Mouse (Mus musculus): ENCODE results near the gene Cux1. TPM values are rescaled to one million over a fixed set of nuclear protein-coding genes. Genes with fewer than 3 reads are reported as not detected.
A peak's percentile ranks its signal among the peaks of the same experiment; 100 is the strongest.
"Not testable (repeated sequence)": the region's sequence is repeated elsewhere in the genome, so short reads cannot be mapped to it uniquely, and the experiment has no call there.

Cux1 gene
- polyA plus RNA-seq, 1 experiment from 2014 or later = 130 TPM

GRCm38 (mm10) chr5:136213716-136214115 is 353.6 kb downstream of the Cux1 start:
- no peaks in the 10 kb centered on the region for H3K4me1 ChIP-seq (ENCODE audit: control insufficient read depth, insufficient read depth, low read length)
- WGBS = 83% methylated on average over 5 of the region's 5 CpGs
- no peak overlapping the region for H3K27ac ChIP-seq (ENCODE audit: low read depth, low read length)
- no peak for DNase-seq (ENCODE audit: low spot score, missing footprints)
- no peaks in the 10 kb centered on the region for H3K27me3 ChIP-seq (ENCODE audit: control insufficient read depth, insufficient read depth, low read length)
- H3K4me2 ChIP-seq = no peak overlapping the region
- H3K9ac ChIP-seq (ENCODE audit: low read length) = no peak overlapping the region
- no peak overlapping the region for H3K4me3 ChIP-seq (ENCODE audit: low read depth, low read length)
- H3K9me3 ChIP-seq (ENCODE audit: control insufficient read depth, low read length) = no peaks in the 10 kb centered on the region
- H3K36me3 ChIP-seq (ENCODE audit: control insufficient read depth, insufficient read depth, low read length) = no peaks in the 10 kb centered on the region
- no peak for ATAC-seq (ENCODE audit: low FRiP score)

- 94% methylated on average over 11 of the region's 11 CpGs for WGBS
- ATAC-seq (ENCODE audit: low FRiP score) = no peak
Measured at GRCm38 (mm10) chr5:136212716-136213115, 354.6 kb downstream of the Cux1 start.

GRCm38 (mm10) chr5:136211341-136212102 is 355.8 kb downstream of the Cux1 start:
- H3K4me2 ChIP-seq; ATAC-seq (ENCODE audit: low FRiP score); H3K36me3 ChIP-seq (ENCODE audit: control insufficient read depth, insufficient read depth, low read length); H3K4me3 ChIP-seq (ENCODE audit: low read depth, low read length); H3K9me3 ChIP-seq (ENCODE audit: control insufficient read depth, low read length); H3K27me3 ChIP-seq (ENCODE audit: control insufficient read depth, insufficient read depth, low read length); H3K4me1 ChIP-seq (ENCODE audit: control insufficient read depth, insufficient read depth, low read length); H3K9ac ChIP-seq (ENCODE audit: low read length); H3K27ac ChIP-seq (ENCODE audit: low read depth, low read length): not testable (repeated sequence)
- 90% methylated on average over 14 of the region's 14 CpGs for WGBS
- peak; percentile 17 for DNase-seq (ENCODE audit: low spot score, missing footprints)

More at GRCm38 (mm10) chr5:136212716-136213115, 354.6 kb downstream of the Cux1 start:
- Histone ChIP-seq H3K9ac (ENCODE audit: low read length) (no peak overlapping the region), H3K4me2 (no peak overlapping the region), H3K9me3 (ENCODE audit: control insufficient read depth, low read length) (no peaks in the 10 kb centered on the region), H3K4me3 (ENCODE audit: low read depth, low read length) (no peak overlapping the region), H3K36me3 (ENCODE audit: control insufficient read depth, insufficient read depth, low read length) (no peaks in the 10 kb centered on the region), H3K27ac (ENCODE audit: low read depth, low read length) (no peak overlapping the region), H3K4me1 (ENCODE audit: control insufficient read depth, insufficient read depth, low read length) (no peaks in the 10 kb centered on the region), H3K27me3 (ENCODE audit: control insufficient read depth, insufficient read depth, low read length) (no peaks in the 10 kb centered on the region)
- DNase-seq (ENCODE audit: low spot score, missing footprints) = peak; percentile 53

- Histone ChIP-seq H3K9me3 (ENCODE audit: control insufficient read depth, low read length) (no peaks in the 10 kb centered on the region), H3K27ac (ENCODE audit: low read depth, low read length) (no peak overlapping the region), H3K9ac (ENCODE audit: low read length) (no peak overlapping the region), H3K36me3 (ENCODE audit: control insufficient read depth, insufficient read depth, low read length) (no peaks in the 10 kb centered on the region), H3K4me3 (ENCODE audit: low read depth, low read length) (no peak overlapping the region), H3K4me2 (no peak overlapping the region), H3K4me1 (ENCODE audit: control insufficient read depth, insufficient read depth, low read length) (no peaks in the 10 kb centered on the region), H3K27me3 (ENCODE audit: control insufficient read depth, insufficient read depth, low read length) (no peaks in the 10 kb centered on the region)
- no peak for ATAC-seq (ENCODE audit: low FRiP score)
- 74% methylated on average over 5 of the region's 5 CpGs for WGBS
- no peak for DNase-seq (ENCODE audit: low spot score, missing footprints)
Measured at GRCm38 (mm10) chr5:136210549-136210948, 356.7 kb downstream of the Cux1 start.

GRCm38 (mm10) chr5:136201832-136202231 is 365.5 kb downstream of the Cux1 start:
- H3K4me1 ChIP-seq (ENCODE audit: control insufficient read depth, insufficient read depth, low read length) = peaks cover 7% of the 10 kb centered on the region
- WGBS = 31% methylated on average over 7 of the region's 7 CpGs
- H3K9ac ChIP-seq (ENCODE audit: low read length) = no peak overlapping the region
- no peaks in the 10 kb centered on the region for H3K27me3 ChIP-seq (ENCODE audit: control insufficient read depth, insufficient read depth, low read length)
- no peak overlapping the region for H3K27ac ChIP-seq (ENCODE audit: low read depth, low read length)
- H3K9me3 ChIP-seq (ENCODE audit: control insufficient read depth, low read length) = no peaks in the 10 kb centered on the region
- ATAC-seq (ENCODE audit: low FRiP score) (peak; percentile 58), DNase-seq (ENCODE audit: low spot score, missing footprints) (peak; percentile 97)
- H3K4me2 ChIP-seq = no peak overlapping the region
- H3K4me3 ChIP-seq (ENCODE audit: low read depth, low read length) = no peak overlapping the region
- no peaks in the 10 kb centered on the region; the same call in 1 of the 2 replicates for H3K36me3 ChIP-seq (ENCODE audit: control insufficient read depth, insufficient read depth, low read length)

GRCm38 (mm10) chr5:136199526-136199925 is 367.8 kb downstream of the Cux1 start:
- no peaks in the 10 kb centered on the region for H3K9me3 ChIP-seq (ENCODE audit: control insufficient read depth, low read length)
- peak overlapping the region; percentile 91 for H3K4me3 ChIP-seq (ENCODE audit: low read depth, low read length)
- peak overlapping the region; percentile 88 for H3K9ac ChIP-seq (ENCODE audit: low read length)
- H3K27me3 ChIP-seq (ENCODE audit: control insufficient read depth, insufficient read depth, low read length) = no peaks in the 10 kb centered on the region
- H3K36me3 ChIP-seq (ENCODE audit: control insufficient read depth, insufficient read depth, low read length) = peaks cover 7% of the 10 kb centered on the region; the same call in 1 of the 2 replicates
- ATAC-seq (ENCODE audit: low FRiP score) (no peak), DNase-seq (ENCODE audit: low spot score, missing footprints) (peak; percentile 90)
- peak overlapping the region; percentile 35; the same call in 1 of the 2 replicates for H3K27ac ChIP-seq (ENCODE audit: low read depth, low read length)
- peaks cover 7% of the 10 kb centered on the region for H3K4me1 ChIP-seq (ENCODE audit: control insufficient read depth, insufficient read depth, low read length)
- H3K4me2 ChIP-seq = peak overlapping the region; percentile 62
- WGBS = 29% methylated on average over 11 of the region's 11 CpGs

GRCm38 (mm10) chr5:136198474-136199391 is 368.6 kb downstream of the Cux1 start, which contains the start of gene Prkrip1:
Prkrip1 (minus strand) TSS chr5:136198963.
- H3K4me3 ChIP-seq (ENCODE audit: low read depth, low read length) = peak within 1 kb of the TSS; percentile 91
- H3K27ac ChIP-seq (ENCODE audit: low read depth, low read length) = peak within 1 kb of the TSS; percentile 35; the same call in 1 of the 2 replicates
- H3K4me2 ChIP-seq = peak within 1 kb of the TSS; percentile 62
- H3K9me3 ChIP-seq (ENCODE audit: control insufficient read depth, low read length) = no peaks in the 10 kb centered on the region
- peak; percentile 100 for DNase-seq (ENCODE audit: low spot score, missing footprints)
- WGBS = under 1% methylated on average over 62 of the region's 62 CpGs
- peak; percentile 88 for ATAC-seq (ENCODE audit: low FRiP score)
- no peaks in the 10 kb centered on the region for H3K27me3 ChIP-seq (ENCODE audit: control insufficient read depth, insufficient read depth, low read length)
- H3K9ac ChIP-seq (ENCODE audit: low read length) = peak within 1 kb of the TSS; percentile 88
- H3K4me1 ChIP-seq (ENCODE audit: control insufficient read depth, insufficient read depth, low read length) = peaks cover 7% of the 10 kb centered on the region
- peaks cover 7% of the 10 kb centered on the region; the same call in 1 of the 2 replicates for H3K36me3 ChIP-seq (ENCODE audit: control insufficient read depth, insufficient read depth, low read length)

All from midbrain, embryonic 11.5 days (tissue).